Mouse (Mus musculus) right cerebral cortex, postnatal 14 days (tissue): ENCODE measurements around the gene Il1a.
A peak's percentile ranks its signal among the peaks of the same experiment; 100 is the strongest.

ENCODE experiments used
- DNase-seq: peaks from one replicate; pipeline ENCODE4 v3.0.0; 2022

Gene Il1a

GRCm38 (mm10) chr2:129309836-129310235, at the start of gene Il1a:
TSS of gene Il1a (minus strand) at chr2:129309972.
- no peak for DNase-seq

DNA sequence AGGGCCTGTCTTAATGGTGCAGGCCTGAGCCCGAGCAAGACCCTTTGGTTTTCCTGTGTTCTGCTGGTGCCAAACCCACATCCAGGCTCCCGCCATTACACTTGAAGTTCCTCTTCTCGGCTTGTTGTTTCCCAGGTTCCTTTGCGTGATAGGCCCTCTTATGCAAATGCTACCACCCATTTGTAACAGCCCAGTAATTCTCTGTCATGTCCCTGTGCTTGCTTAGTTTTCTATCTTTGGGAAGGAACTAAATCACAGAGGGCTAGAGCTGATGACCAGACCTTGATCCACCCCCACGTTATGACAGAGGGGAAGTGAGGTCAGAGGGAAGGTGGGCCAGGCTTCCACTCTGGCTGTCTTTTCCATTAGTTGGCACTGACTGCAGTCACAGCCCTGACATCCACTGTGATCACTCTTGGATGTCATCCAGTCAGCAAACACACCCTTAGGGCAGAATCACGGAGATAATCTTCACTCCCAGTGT, 28.4 kb upstream of the Il1a start:
- no peak for DNase-seq

- no peak for DNase-seq
Measured at GRCm38 (mm10) chr2:129333471-129333870, 23.7 kb upstream of the Il1a start.

- DNase-seq = no peak
Measured at GRCm38 (mm10) chr2:129330540-129330939, 20.8 kb upstream of the Il1a start.

- DNase-seq = no peak
Measured at GRCm38 (mm10) chr2:129330024-129330423, 20.3 kb upstream of the Il1a start.

GRCm38 (mm10) chr2:129328238-129328637, 18.5 kb upstream of the Il1a start:
- no peak for DNase-seq

- no peak for DNase-seq
Measured at GRCm38 (mm10) chr2:129324216-129324615, 14.4 kb upstream of the Il1a start.

GRCm38 (mm10) chr2:129322117-129322635, 12.4 kb upstream of the Il1a start:
- DNase-seq = peak; percentile 19

DNA sequence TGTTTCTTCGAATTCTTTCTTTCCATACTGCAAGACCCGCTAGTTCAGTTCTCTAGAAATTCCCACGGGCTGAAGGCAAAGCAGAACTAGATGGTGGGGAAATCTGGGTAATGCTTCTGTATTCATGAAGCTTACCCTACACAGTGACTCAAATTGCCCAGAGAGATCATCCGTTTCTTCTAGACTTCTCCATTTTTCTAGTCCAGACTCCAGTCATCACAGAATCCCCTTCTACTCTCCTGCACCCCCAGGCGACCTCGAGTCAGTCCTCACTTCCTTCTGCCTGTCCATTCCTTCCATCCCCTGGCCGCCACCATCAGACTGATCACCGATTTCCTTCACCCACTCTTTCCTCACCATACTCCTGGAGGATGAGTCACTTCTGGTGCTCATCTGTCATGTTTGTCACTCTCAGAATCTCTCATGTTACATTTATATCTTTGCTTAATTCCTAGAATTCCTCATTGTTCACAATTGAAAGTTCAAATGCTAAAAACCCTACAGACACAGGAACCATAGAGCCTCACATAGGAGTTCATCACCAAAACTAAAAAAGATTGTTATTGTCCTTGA, 10.3 kb upstream of the Il1a start:
- DNase-seq = no peak

DNA sequence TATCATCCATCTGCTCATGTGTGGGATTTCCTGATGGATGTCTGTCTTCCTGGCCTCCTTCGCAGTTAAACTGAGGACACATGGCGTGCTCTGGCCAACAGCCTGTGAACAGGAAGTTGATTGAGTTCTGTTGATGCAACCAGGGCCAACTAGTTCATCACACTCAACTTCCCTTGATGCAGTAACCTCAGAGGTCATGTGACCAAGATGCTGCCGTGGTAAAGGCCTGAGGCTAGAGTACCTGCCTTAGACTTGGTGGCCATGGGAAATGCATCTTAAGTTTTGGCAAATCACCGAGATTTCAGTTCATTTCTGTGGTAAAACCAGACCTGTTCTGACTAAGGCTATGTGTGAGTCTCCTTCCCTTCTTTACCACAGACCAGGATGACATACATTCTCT, 6.1 kb upstream of the Il1a start:
- no peak for DNase-seq

DNA sequence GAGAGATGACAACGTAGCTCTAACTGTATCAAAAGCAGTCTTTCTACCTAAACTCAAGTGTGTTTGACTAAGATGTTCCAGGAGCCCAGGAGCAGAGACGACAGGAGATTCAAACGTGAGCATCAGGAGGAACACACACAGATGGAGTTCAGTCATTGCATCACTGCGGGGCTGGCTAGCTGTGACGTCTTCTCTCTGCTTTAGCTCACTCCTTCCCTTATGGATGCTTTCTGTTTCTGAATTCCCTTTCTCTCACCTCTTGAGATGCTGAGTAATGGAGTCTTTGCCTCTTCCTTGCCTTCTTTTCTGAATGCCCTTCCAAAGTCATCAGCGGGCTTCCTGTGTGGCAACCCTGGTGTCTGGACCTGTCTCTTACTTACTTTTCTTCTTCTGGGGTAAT, 5.1 kb upstream of the Il1a start:
- no peak for DNase-seq

DNA sequence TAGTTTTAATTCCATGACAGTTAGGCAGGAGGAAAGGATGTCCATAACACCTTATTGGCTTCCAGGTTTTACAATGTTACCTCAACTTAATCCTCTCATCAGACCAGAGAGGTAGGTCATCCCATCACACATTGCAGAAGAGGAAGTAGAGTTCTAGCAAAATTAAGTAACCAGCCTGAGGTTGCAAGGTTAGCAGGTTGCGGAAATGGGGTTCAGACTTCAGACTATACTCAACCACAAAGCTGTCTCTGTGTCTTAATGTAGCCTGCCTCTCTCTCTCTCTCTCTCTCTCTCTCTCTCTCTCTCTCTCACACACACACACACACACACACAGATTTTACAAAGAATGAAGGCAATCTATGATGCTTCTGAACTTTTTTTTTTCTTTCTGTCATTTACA, 4.2 kb upstream of the Il1a start:
- DNase-seq = no peak

- no peak for DNase-seq
Measured at GRCm38 (mm10) chr2:129306020-129306419, 3.8 kb downstream of the Il1a start.

GRCm38 (mm10) chr2:129297589-129297982, 12.2 kb downstream of the Il1a start:
- peak; percentile 13 for DNase-seq

DNA sequence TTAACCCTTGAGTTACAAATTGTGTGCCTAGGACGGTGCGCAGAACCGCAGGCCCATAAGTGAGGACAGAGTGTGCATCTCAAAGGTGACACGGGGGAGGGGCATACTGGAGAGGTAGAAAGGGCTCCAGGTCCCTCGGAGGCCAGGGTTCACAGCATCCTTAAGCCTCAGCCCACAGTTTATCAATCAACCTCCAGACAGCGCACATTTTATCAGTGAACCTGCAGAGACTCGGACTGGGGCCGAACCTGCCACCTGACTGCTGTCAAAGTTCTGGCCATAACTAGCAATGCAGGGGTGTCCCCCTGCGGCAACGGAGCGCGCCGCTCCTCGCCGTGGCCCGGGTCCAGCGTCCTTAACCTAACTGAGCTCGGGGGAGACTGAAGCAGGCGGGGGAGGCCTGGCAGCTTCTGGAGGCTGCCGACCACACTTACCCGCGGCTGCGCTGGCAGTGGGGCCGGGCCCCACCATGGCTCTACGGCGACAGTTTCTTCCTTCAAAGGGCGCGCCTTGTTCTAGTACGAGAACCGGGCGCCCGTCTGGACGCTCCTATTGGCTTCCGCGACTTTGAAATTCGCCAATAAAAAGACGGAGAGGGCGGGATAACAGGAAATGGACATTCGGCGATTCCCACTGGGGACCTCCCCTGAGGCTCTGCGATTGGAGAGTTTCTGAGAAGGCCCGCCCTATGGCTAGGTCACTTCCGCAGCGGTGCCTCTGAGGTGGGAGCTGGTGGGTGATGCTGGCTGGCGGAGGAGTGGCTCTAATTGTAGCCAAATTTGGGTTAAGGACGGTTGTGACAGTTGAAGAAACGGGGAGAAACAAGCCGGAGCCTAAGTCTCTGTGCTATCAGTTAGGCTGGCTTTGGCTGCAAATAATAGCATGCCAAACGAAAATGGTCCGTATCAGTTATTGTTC, 12.8 kb downstream of the Il1a start, which contains the start of gene Ckap2l:
TSS of gene Ckap2l (minus strand) at position 542 of the 918 bp plus-strand sequence.
- peak; percentile 92 for DNase-seq

- DNase-seq = no peak
Measured at GRCm38 (mm10) chr2:129296086-129296485, 13.7 kb downstream of the Il1a start.

DNA sequence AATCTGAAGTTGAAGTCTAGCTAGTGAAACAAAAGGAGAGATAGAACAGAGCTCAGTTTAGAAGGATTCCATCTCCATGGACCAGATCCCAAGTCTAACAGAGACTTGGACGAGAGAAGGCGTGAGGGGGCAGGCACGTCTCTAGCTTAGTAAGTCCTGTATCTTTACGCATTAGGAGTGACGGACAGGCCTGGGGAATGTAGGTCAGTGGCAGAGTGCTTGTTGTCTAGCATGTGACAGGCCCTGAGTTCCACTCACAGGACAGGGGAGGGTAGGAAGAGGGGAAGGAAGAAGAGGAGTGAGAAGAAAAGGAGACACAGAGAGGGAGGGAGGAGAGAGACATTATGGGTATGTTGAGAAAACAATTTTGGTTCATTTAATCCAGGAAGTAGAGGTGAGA, 14.7 kb downstream of the Il1a start:
- DNase-seq = no peak

- DNase-seq = no peak
Measured at GRCm38 (mm10) chr2:129273823-129274222, 35.9 kb downstream of the Il1a start.

GRCm38 (mm10) chr2:129270621-129271020, 39.2 kb downstream of the Il1a start:
- no peak for DNase-seq

- no peak for DNase-seq
Measured at GRCm38 (mm10) chr2:129269986-129270385, 39.8 kb downstream of the Il1a start.

GRCm38 (mm10) chr2:129269161-129269643, 40.6 kb downstream of the Il1a start:
- no peak for DNase-seq

DNA sequence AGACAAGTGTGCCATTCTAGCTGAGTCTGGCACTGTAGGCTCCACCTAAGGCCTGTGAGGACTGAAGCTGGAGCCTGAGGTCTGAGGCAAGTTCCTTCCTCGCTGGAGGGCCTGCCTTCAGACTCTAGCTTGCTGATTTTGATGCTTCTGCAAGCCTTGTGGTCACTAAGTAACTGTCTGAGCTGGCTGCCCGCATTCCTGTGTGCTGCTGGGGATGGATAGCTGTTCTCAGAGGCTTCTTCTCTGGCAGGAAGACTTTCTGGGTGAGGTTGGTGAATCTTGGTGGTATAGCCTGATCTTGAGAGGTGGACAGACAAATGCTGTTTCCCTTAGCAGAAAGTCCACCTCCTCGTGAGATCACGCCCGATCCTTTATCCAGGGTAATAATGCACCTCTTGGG, 42.0 kb downstream of the Il1a start:
- no peak for DNase-seq

DNA sequence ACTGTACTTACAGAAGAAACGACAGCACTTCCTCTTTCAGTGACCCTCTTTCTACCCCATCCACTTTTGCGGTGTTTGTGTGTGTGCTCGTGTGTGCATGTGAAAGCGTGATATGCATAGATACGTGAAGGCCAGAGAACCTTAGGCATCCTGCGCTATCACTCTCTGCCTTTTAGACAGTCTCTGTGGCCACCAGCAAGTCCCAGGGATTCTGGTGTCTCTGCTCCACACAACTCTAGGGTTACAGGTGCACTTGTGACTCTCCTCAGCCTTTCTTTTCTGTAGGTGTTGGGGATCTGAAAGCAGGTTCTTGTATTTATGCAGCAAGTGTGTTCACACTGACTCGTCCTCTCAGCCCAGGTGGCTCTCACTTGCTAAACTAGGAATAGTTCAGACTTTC, 44.5 kb downstream of the Il1a start:
- no peak for DNase-seq

DNA sequence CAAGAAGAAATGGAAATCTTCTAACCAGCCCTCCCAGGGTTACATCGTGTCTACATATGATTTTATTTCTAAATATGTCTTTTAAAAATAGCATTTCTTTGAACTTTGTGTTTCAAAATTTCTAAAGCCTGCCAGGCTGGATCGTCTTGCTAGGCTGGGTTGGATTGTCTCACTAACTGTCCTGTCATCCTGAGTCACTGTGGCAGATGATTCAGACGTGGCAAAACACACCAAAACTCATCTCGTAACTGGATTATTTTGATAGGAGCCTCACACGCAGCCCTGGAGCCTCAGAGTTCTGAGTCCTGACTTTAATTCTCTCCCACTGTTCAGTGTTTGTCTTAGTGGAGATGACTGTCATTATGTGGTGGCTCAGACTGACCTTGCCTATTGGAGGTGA, 46.7 kb downstream of the Il1a start:
- DNase-seq = no peak
